In genomic region chr9:101570714-101571113, GRCm38 (mm10) we compare ENCODE assay signal across 24 mouse cellular contexts.
DNase-seq lines count a peak whose midpoint lies in the region; ATAC-seq and TF ChIP-seq lines count a peak whose summit lies in the region.
"Had no signal": no experiment of that assay in that cellular context is flagged by ENCODE, and none has a peak within 500 bp of the region (broad histone marks: within the 10 kb centered on the region; RNA-seq: fewer than 3 reads in every experiment).

No protein-coding gene starts in this region.

- H3K27ac ChIP-seq in heart, adult 2 months, result no peak overlapping the region
- no peak overlapping the region for H3K27ac ChIP-seq in midbrain, embryonic 11.5 days (ENCODE audit: low read depth, low read length)
- H3K27ac ChIP-seq in midbrain, embryonic 15.5 days, result no peak overlapping the region
- H3K27ac ChIP-seq in embryonic facial prominence, embryonic 11.5 days (replicated peaks; ENCODE audit: low read depth, low read length), result no peak overlapping the region
- H3K27ac ChIP-seq in stomach, postnatal 0 days (replicated peaks), result no peak overlapping the region
- H3K27ac ChIP-seq: forebrain, embryonic 12.5 days; left cerebral cortex, adult 2 months; liver, embryonic 12.5 days; neural tube, embryonic 15.5 days had no signal

- no peak overlapping the region for H3K4me3 ChIP-seq in heart, adult 2 months
- H3K4me3 ChIP-seq in midbrain, embryonic 11.5 days (ENCODE audit: low read depth, low read length), result no peak overlapping the region
- no peak overlapping the region for H3K4me3 ChIP-seq in midbrain, embryonic 15.5 days
- no peak overlapping the region for H3K4me3 ChIP-seq in embryonic facial prominence, embryonic 11.5 days (ENCODE audit: low read depth, low read length)
- no peak overlapping the region for H3K4me3 ChIP-seq in stomach, postnatal 0 days (ENCODE audit: low read depth, low read length)
- H3K4me3 ChIP-seq: forebrain, embryonic 12.5 days; left cerebral cortex, adult 2 months; liver, embryonic 12.5 days; megakaryocyte, embryonic 14.5 days; neural tube, embryonic 15.5 days had no signal

- no peaks in the 10 kb centered on the region for H3K79me2 ChIP-seq in heart, adult 2 months (replicated peaks; ENCODE audit: control insufficient read depth, insufficient read depth, low read length)

- no peak for TF ChIP-seq CTCF in heart, adult 2 months (IDR thresholded peaks at IDR 0.05)
- no peak for TF ChIP-seq CTCF in stomach, postnatal 0 days (IDR thresholded peaks at IDR 0.05; ENCODE audit: low read depth)

- TF ChIP-seq POLR2A in heart, adult 2 months (IDR thresholded peaks at IDR 0.05; ENCODE audit: insufficient read depth, low read depth, low read length), result no peak

- ATAC-seq in midbrain, embryonic 11.5 days (ENCODE audit: low FRiP score), result peak; percentile 75
- no peak for ATAC-seq in midbrain, embryonic 15.5 days (replicated peaks)
- no peak; the same call in 1 of the 2 replicates for ATAC-seq in embryonic facial prominence, embryonic 11.5 days (replicated peaks; ENCODE audit: insufficient number of reproducible peaks, low FRiP score, low TSS enrichment, low read depth)
- no peak for ATAC-seq in stomach, postnatal 0 days (ENCODE audit: low FRiP score, low TSS enrichment)
- ATAC-seq: inflammation-experienced regulatory T-cells, adult 6 months; liver, embryonic 12.5 days had no signal

- no peak overlapping the region for H3K9ac ChIP-seq in heart, adult 2 months (ENCODE audit: low read depth, low read length)
- no peak overlapping the region for H3K9ac ChIP-seq in midbrain, embryonic 11.5 days (ENCODE audit: low read length)
- H3K9ac ChIP-seq in midbrain, embryonic 15.5 days, result no peak overlapping the region
- H3K9ac ChIP-seq in embryonic facial prominence, embryonic 11.5 days (replicated peaks; ENCODE audit: low read length), result no peak overlapping the region
- H3K9ac ChIP-seq in stomach, postnatal 0 days (ENCODE audit: low read length), result no peak overlapping the region
- H3K9ac ChIP-seq: forebrain, embryonic 12.5 days; liver, embryonic 12.5 days; neural tube, embryonic 15.5 days had no signal

- H3K36me3 ChIP-seq in heart, adult 2 months (ENCODE audit: control insufficient read depth, insufficient read depth, low read length), result no peaks in the 10 kb centered on the region
- H3K36me3 ChIP-seq in midbrain, embryonic 11.5 days (ENCODE audit: control insufficient read depth, insufficient read depth, low read length), result no peaks in the 10 kb centered on the region
- H3K36me3 ChIP-seq in midbrain, embryonic 15.5 days (replicated peaks), result no peaks in the 10 kb centered on the region
- H3K36me3 ChIP-seq in embryonic facial prominence, embryonic 11.5 days (replicated peaks; ENCODE audit: control insufficient read depth, insufficient read depth, low read depth, low read length), result no peaks in the 10 kb centered on the region
- H3K36me3 ChIP-seq in stomach, postnatal 0 days (ENCODE audit: control insufficient read depth, insufficient read depth, low read length), result no peaks in the 10 kb centered on the region
- H3K36me3 ChIP-seq: forebrain, embryonic 12.5 days; G1E; liver, embryonic 12.5 days; neural tube, embryonic 15.5 days had no signal

- no peaks in the 10 kb centered on the region for H3K4me1 ChIP-seq in heart, adult 2 months (ENCODE audit: control insufficient read depth, insufficient read depth, low read length)
- H3K4me1 ChIP-seq in midbrain, embryonic 11.5 days (ENCODE audit: control insufficient read depth, insufficient read depth, low read length), result peaks cover 16% of the 10 kb centered on the region; the same call in 1 of the 2 replicates
- peaks cover 11% of the 10 kb centered on the region for H3K4me1 ChIP-seq in midbrain, embryonic 15.5 days
- no peaks in the 10 kb centered on the region; the same call in 1 of the 2 replicates for H3K4me1 ChIP-seq in embryonic facial prominence, embryonic 11.5 days (ENCODE audit: control insufficient read depth, insufficient read depth, low read length)
- H3K4me1 ChIP-seq in stomach, postnatal 0 days (replicated peaks; ENCODE audit: control insufficient read depth, insufficient read depth), result no peaks in the 10 kb centered on the region
- H3K4me1 ChIP-seq: liver, embryonic 12.5 days; megakaryocyte, embryonic 14.5 days; neural tube, embryonic 15.5 days had no signal

- H3K27me3 ChIP-seq in heart, adult 2 months (ENCODE audit: control insufficient read depth, insufficient read depth, low read length), result no peaks in the 10 kb centered on the region
- no peaks in the 10 kb centered on the region for H3K27me3 ChIP-seq in midbrain, embryonic 11.5 days (ENCODE audit: control insufficient read depth, insufficient read depth, low read length)
- no peaks in the 10 kb centered on the region for H3K27me3 ChIP-seq in midbrain, embryonic 15.5 days (replicated peaks)
- no peaks in the 10 kb centered on the region for H3K27me3 ChIP-seq in embryonic facial prominence, embryonic 11.5 days (ENCODE audit: control insufficient read depth, insufficient read depth, low read length)
- no peaks in the 10 kb centered on the region for H3K27me3 ChIP-seq in stomach, postnatal 0 days (ENCODE audit: control insufficient read depth, insufficient read depth, low read length)
- H3K27me3 ChIP-seq: forebrain, embryonic 12.5 days; liver, embryonic 12.5 days; megakaryocyte, embryonic 14.5 days; neural tube, embryonic 15.5 days had no signal

- intact Hi-C loops in heart, adult 2 months (cut with DNase I), result no loop called here

- TF ChIP-seq EP300 in heart, adult 2 months (IDR thresholded peaks at IDR 0.05; ENCODE audit: insufficient read depth, low read depth, low read length), result no peak
- TF ChIP-seq EP300 in stomach, postnatal 0 days (optimal IDR thresholded peaks at IDR 0.05), result no peak

- DNase-seq in heart, adult 11 months, result peak; percentile 10
- DNase-seq in heart, adult 2 months, result no peak
- DNase-seq in midbrain, embryonic 11.5 days (ENCODE audit: low spot score, missing footprints), result peak; percentile 91
- peak; percentile 47 for DNase-seq in embryonic facial prominence, embryonic 11.5 days (ENCODE audit: low spot score)
- DNase-seq in left cerebral cortex, adult 18-20 months (ENCODE audit: low spot score in 2 of 2), result no peak
- no peak for DNase-seq in stomach, postnatal 0 days (ENCODE audit: low spot score)
- DNase-seq in right cerebral cortex, postnatal 10 days (ENCODE audit: low spot score in 2 of 2), result no peak
- DNase-seq: adrenal gland, postnatal 36 days; cerebellum, adult 8-10 months; heart, adult 18-20 months; heart, postnatal 36 days; kidney, adult 8-10 months; kidney, postnatal 25 days; lung, adult 2 months; right cerebral cortex, postnatal 4 days; thymus, postnatal 14 days had no signal

- H3K4me2 ChIP-seq in midbrain, embryonic 11.5 days, result 0 out of 2 replicates have a peak overlapping the region, but pooled peaks have one; percentile 8
- no peak overlapping the region for H3K4me2 ChIP-seq in midbrain, embryonic 15.5 days
- H3K4me2 ChIP-seq in embryonic facial prominence, embryonic 11.5 days (ENCODE audit: low read depth, low read length), result no peak overlapping the region
- H3K4me2 ChIP-seq in stomach, postnatal 0 days (replicated peaks; ENCODE audit: low read depth), result no peak overlapping the region
- H3K4me2 ChIP-seq: forebrain, embryonic 12.5 days; liver, embryonic 12.5 days; neural tube, embryonic 15.5 days had no signal

- WGBS in heart, adult 2 months, result 19% methylated on average over 4 of the region's 4 CpGs
- 2% methylated on average over 4 of the region's 4 CpGs for WGBS in midbrain, embryonic 11.5 days
- 8% methylated on average over 4 of the region's 4 CpGs for WGBS in midbrain, embryonic 15.5 days
- 3% methylated on average over 4 of the region's 4 CpGs for WGBS in embryonic facial prominence, embryonic 11.5 days
- WGBS in stomach, postnatal 0 days, result 32% methylated on average over 4 of the region's 4 CpGs

- no peaks in the 10 kb centered on the region for H3K9me3 ChIP-seq in midbrain, embryonic 11.5 days (ENCODE audit: control insufficient read depth, low read length)
- no peaks in the 10 kb centered on the region for H3K9me3 ChIP-seq in midbrain, embryonic 15.5 days
- H3K9me3 ChIP-seq in embryonic facial prominence, embryonic 11.5 days (replicated peaks; ENCODE audit: control insufficient read depth, low read length), result no peaks in the 10 kb centered on the region
- H3K9me3 ChIP-seq in stomach, postnatal 0 days (ENCODE audit: control insufficient read depth, low read length), result no peaks in the 10 kb centered on the region
- H3K9me3 ChIP-seq: forebrain, embryonic 12.5 days; liver, embryonic 12.5 days; megakaryocyte, embryonic 14.5 days; neural tube, embryonic 15.5 days had no signal

Comparison
In these comparisons a context has a peak if more than half of its experiments do, and no peak if none do; other contexts are left out.
1. DNase-seq: peak in heart, adult 11 months (single experiment), midbrain, embryonic 11.5 days (single experiment) and embryonic facial prominence, embryonic 11.5 days (single experiment); none in heart, adult 2 months (0 of 2), left cerebral cortex, adult 18-20 months (0 of 2), stomach, postnatal 0 days (single experiment) and right cerebral cortex, postnatal 10 days (0 of 2).